Mouse (Mus musculus) liver, adult 2 months (tissue): Measurements from ENCODE around the gene Wfdc1. TPM values are rescaled to one million over a fixed set of nuclear protein-coding genes. Genes with fewer than 3 reads are reported as not detected.

Source experiments
- DNase-seq: peaks from one replicate; pipeline ENCODE4 v3.0.0-alpha.2; 2011; ENCODE audit warnings: low read depth, low spot score; ENCODE audit errors: extremely low read depth
- H3K27ac ChIP-seq: fragments of 200-500 bp; replicated peaks from 2 replicates; pipeline ENCODE4 v1.5.1; 2012; ENCODE audit warnings: low read depth, mild to moderate bottlenecking, control low read depth, inconsistent platforms, low read length; ENCODE audit not compliant: insufficient read depth
- H3K27me3 ChIP-seq: fragments of 200-500 bp; 2 replicates; pipeline ENCODE4 v1.6.1; 2012; ENCODE audit warnings: mild to moderate bottlenecking, moderate library complexity, low read length, inconsistent platforms; ENCODE audit not compliant: control insufficient read depth, insufficient read depth
- H3K36me3 ChIP-seq: fragments of 200-500 bp; 2 replicates; pipeline ENCODE4 v1.6.1; 2012; ENCODE audit warnings: low read length, inconsistent platforms; ENCODE audit not compliant: control insufficient read depth, insufficient read depth
- H3K4me1 ChIP-seq: fragments of 200-500 bp; 2 replicates; pipeline ENCODE4 v1.6.1; 2011; ENCODE audit warnings: low read length; ENCODE audit not compliant: control insufficient read depth, insufficient read depth
- H3K4me3 ChIP-seq: fragments of 200-500 bp; 2 replicates; pipeline ENCODE4 v1.5.1; 2011; ENCODE audit warnings: low read depth, mild to moderate bottlenecking, control low read depth, low read length, moderate library complexity; ENCODE audit not compliant: insufficient read depth
- H3K79me2 ChIP-seq: fragments of 200-500 bp; 2 replicates; pipeline ENCODE4 v1.6.1; 2012; ENCODE audit warnings: inconsistent platforms, mild to moderate bottlenecking, low read length, moderate library complexity; ENCODE audit not compliant: control insufficient read depth, insufficient read depth
- H3K9ac ChIP-seq: fragments of 200-500 bp; 2 replicates; pipeline ENCODE4 v1.6.1; 2012; ENCODE audit warnings: low read depth, mild to moderate bottlenecking, control low read depth, inconsistent platforms, low read length
- CTCF ChIP-seq: fragments of 200-500 bp; IDR thresholded peaks from 2 replicates; pipeline ENCODE4 v1.5.1; 2011; ENCODE audit warnings: low read depth, low read length, control low read depth
- POLR2A ChIP-seq: fragments of 200-500 bp; IDR thresholded peaks from 2 replicates; pipeline ENCODE4 v1.6.1; 2011; ENCODE audit warnings: low read length, control low read depth; ENCODE audit not compliant: insufficient read depth; ENCODE audit errors: extremely low read depth
- WGBS: fragments of 180-500 bp; shearing (Covaris S2); methylation state at CpG from one replicate; pipeline ENCODE4 v1.1.7; 2018; 5-methylcytosine and 5-hydroxymethylcytosine counted together
- polyA plus RNA-seq: library from polyadenylated mRNA; depleted of rRNA; stranded (reverse); fragments of >200 nt; gene quantifications from 2 replicates; pipeline ENCODE4 v1.2.3, GENCODE M21; 2012
- total RNA-seq: library from RNA; depleted of rRNA; stranded (reverse); fragments of >200 nt; gene quantifications from 2 replicates; pipeline ENCODE4 v1.2.3, GENCODE M21; 2014

Wfdc1 gene
- total and polyA plus RNA-seq, 2 experiments: 6.6 to 11.8 TPM

DNA sequence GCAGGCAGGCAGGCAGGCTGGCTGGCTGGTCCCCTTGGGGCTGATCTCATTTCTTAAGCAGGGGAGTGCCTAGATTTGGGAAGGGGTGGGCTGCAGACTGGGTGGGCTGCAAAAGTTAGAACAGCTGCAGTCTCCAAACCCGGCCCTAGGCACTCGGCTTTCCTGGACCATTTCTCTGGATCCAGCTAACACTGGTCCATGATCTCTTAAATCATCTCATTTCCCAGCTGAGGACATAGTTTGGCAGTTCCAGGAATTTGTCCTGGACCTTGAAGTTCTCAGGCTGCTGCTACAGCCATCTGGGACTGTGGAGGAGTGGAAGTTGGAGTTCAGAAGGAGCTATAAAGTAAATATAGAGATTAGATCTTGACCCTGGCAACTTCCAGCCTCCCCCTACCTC lies 14.8 kb upstream of the Wfdc1 start:
- Histone ChIP-seq H3K27ac (no peak overlapping the region), H3K36me3 (no peaks in the 10 kb centered on the region), H3K4me1 (no peaks in the 10 kb centered on the region), H3K79me2 (no peaks in the 10 kb centered on the region), H3K9ac (no peak overlapping the region), H3K27me3 (no peaks in the 10 kb centered on the region), H3K4me3 (no peak overlapping the region)
- 61% methylated on average over 2 of the region's 2 CpGs for WGBS
- TF ChIP-seq CTCF: no peak
- TF ChIP-seq POLR2A: no peak
- DNase-seq: no peak

GRCm38 (mm10) chr8:119656709-119657464 lies 9.3 kb upstream of the Wfdc1 start:
- DNase-seq: no peak
- H3K4me1 ChIP-seq: peaks cover 3% of the 10 kb centered on the region; the same call in 1 of the 2 replicates
- no peak overlapping the region for H3K27ac ChIP-seq
- WGBS: 47% methylated on average over 5 of the region's 5 CpGs
- H3K4me3 ChIP-seq: no peak overlapping the region
- H3K9ac ChIP-seq: no peak overlapping the region
- H3K36me3 ChIP-seq: no peaks in the 10 kb centered on the region
- H3K79me2 ChIP-seq: no peaks in the 10 kb centered on the region
- H3K27me3 ChIP-seq: no peaks in the 10 kb centered on the region
- TF ChIP-seq CTCF (peak; percentile 62), POLR2A (no peak)

DNA sequence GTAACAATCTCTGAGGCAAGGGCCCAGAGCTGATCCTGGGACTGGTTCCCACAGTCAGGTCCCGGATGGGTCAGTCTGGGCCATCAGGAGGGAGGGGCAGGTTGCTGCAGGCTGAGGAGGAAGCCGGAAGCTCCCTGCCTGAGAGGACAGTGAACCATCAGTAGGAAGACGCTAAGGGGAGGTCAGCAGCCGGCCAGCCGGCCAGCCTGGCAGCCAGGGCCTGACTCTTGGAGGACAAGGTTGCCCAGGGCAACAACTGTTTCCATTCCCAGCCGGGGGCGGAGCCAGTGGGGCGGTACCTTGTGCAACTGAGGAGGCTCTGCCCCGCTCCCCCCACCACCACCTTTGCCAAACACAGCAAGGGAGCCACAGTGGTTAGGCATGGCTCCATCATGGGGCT lies 5.1 kb upstream of the Wfdc1 start:
- TF ChIP-seq CTCF (no peak), POLR2A (no peak)

DNA sequence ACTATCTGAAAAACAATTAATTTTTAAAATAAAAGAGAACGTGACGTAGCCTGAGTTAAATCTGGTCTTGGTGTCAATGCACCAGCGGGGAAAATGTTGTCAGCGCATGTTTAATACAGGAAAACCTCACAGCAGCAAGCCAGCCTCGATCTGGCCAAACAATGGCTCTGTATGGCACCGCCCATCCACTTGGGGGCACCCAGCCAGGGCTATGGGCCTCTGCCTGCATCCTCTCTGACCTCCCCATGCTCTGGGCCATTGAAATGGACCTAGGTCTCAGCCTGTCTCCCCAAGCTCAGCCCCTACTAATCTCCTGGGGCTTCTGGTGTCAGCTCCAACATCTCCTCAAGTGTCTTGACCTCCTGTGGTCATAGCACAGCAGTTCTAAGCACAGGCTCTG lies 4.3 kb upstream of the Wfdc1 start:
- TF ChIP-seq CTCF (no peak), POLR2A (no peak)
- Histone ChIP-seq H3K36me3 (no peaks in the 10 kb centered on the region), H3K27me3 (no peaks in the 10 kb centered on the region), H3K4me3 (no peak overlapping the region), H3K9ac (no peak overlapping the region), H3K4me1 (peaks cover 3% of the 10 kb centered on the region; the same call in 1 of the 2 replicates), H3K79me2 (no peaks in the 10 kb centered on the region), H3K27ac (peak overlapping the region; percentile 23)
- no peak for DNase-seq
- 73% methylated on average over 6 of the region's 6 CpGs for WGBS

More for the DNA sequence above, 5.1 kb upstream of the Wfdc1 start:
- H3K4me1 ChIP-seq: peaks cover 3% of the 10 kb centered on the region; the same call in 1 of the 2 replicates
- H3K9ac ChIP-seq: no peak overlapping the region
- no peak overlapping the region for H3K4me3 ChIP-seq
- 26% methylated on average over 9 of the region's 9 CpGs for WGBS
- DNase-seq: peak; percentile 49
- no peaks in the 10 kb centered on the region for H3K27me3 ChIP-seq
- H3K36me3 ChIP-seq: no peaks in the 10 kb centered on the region
- H3K27ac ChIP-seq: peak overlapping the region; percentile 44
- H3K79me2 ChIP-seq: no peaks in the 10 kb centered on the region

- no peak for DNase-seq
- H3K4me1 ChIP-seq: peaks cover 3% of the 10 kb centered on the region; the same call in 1 of the 2 replicates
- no peaks in the 10 kb centered on the region for H3K79me2 ChIP-seq
- no peaks in the 10 kb centered on the region for H3K27me3 ChIP-seq
- no peak for TF ChIP-seq POLR2A
- no peak overlapping the region for H3K9ac ChIP-seq
- H3K27ac ChIP-seq: no peak overlapping the region
- WGBS: 72% methylated on average over 11 of the region's 11 CpGs
- no peaks in the 10 kb centered on the region for H3K36me3 ChIP-seq
- no peak overlapping the region for H3K4me3 ChIP-seq
Observed at GRCm38 (mm10) chr8:119663440-119663839, 2.7 kb upstream of the Wfdc1 start.

DNA sequence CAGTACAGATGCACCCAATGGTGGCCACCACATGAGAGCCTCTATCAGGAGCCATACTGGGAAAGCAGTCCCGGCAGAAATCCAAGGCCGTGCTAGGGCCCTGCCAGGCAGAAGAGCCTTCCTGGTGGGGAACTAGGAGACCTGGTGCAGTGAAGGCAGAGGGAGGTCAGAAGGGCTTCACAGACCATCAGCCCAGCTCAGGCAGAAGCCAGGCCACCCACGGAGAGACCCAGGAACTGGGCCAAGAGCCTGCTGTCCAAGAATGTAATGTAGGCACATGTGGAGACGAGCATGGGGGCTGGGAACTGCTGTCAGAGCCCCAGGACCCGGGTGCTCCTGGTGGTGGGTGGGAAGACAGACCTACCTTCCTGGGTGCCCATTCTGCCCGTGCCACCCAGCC lies 895 bp upstream of the Wfdc1 start:
- no peak overlapping the region; the same call in 1 of the 2 replicates for H3K27ac ChIP-seq
- no peak overlapping the region for H3K4me3 ChIP-seq
- H3K9ac ChIP-seq: no peak overlapping the region
- H3K27me3 ChIP-seq: no peaks in the 10 kb centered on the region
- TF ChIP-seq CTCF: no peak
- TF ChIP-seq POLR2A: no peak
- H3K4me1 ChIP-seq: peaks cover 3% of the 10 kb centered on the region; the same call in 1 of the 2 replicates
- WGBS: 69% methylated on average over 6 of the region's 6 CpGs
- no peak for DNase-seq
- H3K36me3 ChIP-seq: no peaks in the 10 kb centered on the region
- no peaks in the 10 kb centered on the region for H3K79me2 ChIP-seq
